Mouse (Mus musculus): ENCODE data around the gene Lrrc71. TPM values are rescaled to one million over a fixed set of nuclear protein-coding genes. Genes with fewer than 3 reads are reported as not detected.
A peak's percentile ranks its signal among the peaks of the same experiment; 100 is the strongest.

Lrrc71 gene
- total RNA-seq, 1 experiment: 0.49 TPM

- Histone ChIP-seq H3K4me3 (ENCODE audit: insufficient read depth in 1 of 2, low read depth in 1 of 2, low read length in 2 of 2, poor library complexity in 1 of 2, severe bottlenecking in 1 of 2) (no peak overlapping the region), H3K4me1 (ENCODE audit: control insufficient read depth in 2 of 2, insufficient read depth in 2 of 2, low read length in 2 of 2, poor library complexity in 1 of 2) (0 out of 4 replicates have a peak, but pooled peaks cover 0 to 2% of the 10 kb centered on the region in 2 experiments), H3K9me3 (ENCODE audit: control insufficient read depth, insufficient read depth, low read depth, low read length) (no peaks in the 10 kb centered on the region), H3K27ac (ENCODE audit: insufficient read depth, low read depth, low read length, poor library complexity, severe bottlenecking) (no peak overlapping the region), H3K9ac (ENCODE audit: insufficient read depth, low read depth, low read length, poor library complexity, severe bottlenecking) (no peak overlapping the region), H3K36me3 (ENCODE audit: control insufficient read depth, insufficient read depth, low read length, poor library complexity, severe bottlenecking) (no peaks in the 10 kb centered on the region)
- in situ Hi-C loops (cut with MboI; ENCODE audit: low sequenced_read_pairs in 2 of 2, unreplicated experiment in 2 of 2): no loop called here
- no peak for DNase-seq (ENCODE audit: low read depth, low spot score)
- TF ChIP-seq ZNF384 (IDR thresholded peaks at IDR 0.05; ENCODE audit: low read depth, low read length): no peak
- no peak for TF ChIP-seq HCFC1 (IDR thresholded peaks at IDR 0.05; ENCODE audit: borderline replicate concordance, insufficient read depth, low read length)
These were observed 41.3 kb upstream of the Lrrc71 start for GRCm38 (mm10) chr3:87789768-87790167.

GRCm38 (mm10) chr3:87789248-87789647 lies 40.8 kb upstream of the Lrrc71 start:
- in situ Hi-C loops (cut with MboI; ENCODE audit: low sequenced_read_pairs in 2 of 2, unreplicated experiment in 2 of 2): no loop called here
- H3K4me1 ChIP-seq (ENCODE audit: control insufficient read depth in 2 of 2, insufficient read depth in 2 of 2, low read length in 2 of 2, poor library complexity in 1 of 2): 0 out of 4 replicates have a peak, but pooled peaks cover 0 to 2% of the 10 kb centered on the region in 2 experiments
- H3K4me3 ChIP-seq (ENCODE audit: insufficient read depth in 1 of 2, low read depth in 1 of 2, low read length in 2 of 2, poor library complexity in 1 of 2, severe bottlenecking in 1 of 2): no peak overlapping the region
- TF ChIP-seq MAFK (IDR thresholded peaks at IDR 0.05; ENCODE audit: insufficient read depth, low read depth, low read length): no peak
- no peak for TF ChIP-seq ZNF384 (IDR thresholded peaks at IDR 0.05; ENCODE audit: low read depth, low read length)
- TF ChIP-seq CHD2 (IDR thresholded peaks at IDR 0.05; ENCODE audit: low read depth, low read length): no peak
- TF ChIP-seq ZC3H11A (IDR thresholded peaks at IDR 0.05; ENCODE audit: borderline replicate concordance, low read depth, low read length): no peak
- TF ChIP-seq HCFC1 (IDR thresholded peaks at IDR 0.05; ENCODE audit: borderline replicate concordance, insufficient read depth, low read length): no peak
- DNase-seq (ENCODE audit: low read depth, low spot score): no peak
- no peak overlapping the region for H3K9ac ChIP-seq (ENCODE audit: insufficient read depth, low read depth, low read length, poor library complexity, severe bottlenecking)
- H3K27ac ChIP-seq (ENCODE audit: insufficient read depth, low read depth, low read length, poor library complexity, severe bottlenecking): peak overlapping the region; percentile 8; the same call in 1 of the 2 replicates
- no peaks in the 10 kb centered on the region for H3K36me3 ChIP-seq (ENCODE audit: control insufficient read depth, insufficient read depth, low read length, poor library complexity, severe bottlenecking)
- H3K9me3 ChIP-seq (ENCODE audit: control insufficient read depth, insufficient read depth, low read depth, low read length): no peaks in the 10 kb centered on the region

- H3K4me3 ChIP-seq (ENCODE audit: insufficient read depth in 1 of 2, low read depth in 1 of 2, low read length in 2 of 2, poor library complexity in 1 of 2, severe bottlenecking in 1 of 2): no peak overlapping the region
- H3K9me3 ChIP-seq (ENCODE audit: control insufficient read depth, insufficient read depth, low read depth, low read length): no peaks in the 10 kb centered on the region
These were observed 37.3 kb upstream of the Lrrc71 start for GRCm38 (mm10) chr3:87785626-87786214.

GRCm38 (mm10) chr3:87785156-87785555 lies 36.7 kb upstream of the Lrrc71 start:
- TF ChIP-seq CHD2 (IDR thresholded peaks at IDR 0.05; ENCODE audit: low read depth, low read length): no peak
- no peak for TF ChIP-seq HCFC1 (IDR thresholded peaks at IDR 0.05; ENCODE audit: borderline replicate concordance, insufficient read depth, low read length)
- TF ChIP-seq MAFK (IDR thresholded peaks at IDR 0.05; ENCODE audit: insufficient read depth, low read depth, low read length): no peak
- TF ChIP-seq ZC3H11A (IDR thresholded peaks at IDR 0.05; ENCODE audit: borderline replicate concordance, low read depth, low read length): no peak
- TF ChIP-seq ZNF384 (IDR thresholded peaks at IDR 0.05; ENCODE audit: low read depth, low read length): no peak
- H3K4me1 ChIP-seq (ENCODE audit: control insufficient read depth in 2 of 2, insufficient read depth in 2 of 2, low read length in 2 of 2, poor library complexity in 1 of 2): 0 out of 4 replicates have a peak, but pooled peaks cover 0 to 2% of the 10 kb centered on the region in 2 experiments
- no peaks in the 10 kb centered on the region for H3K9me3 ChIP-seq (ENCODE audit: control insufficient read depth, insufficient read depth, low read depth, low read length)
- no peak overlapping the region for H3K9ac ChIP-seq (ENCODE audit: insufficient read depth, low read depth, low read length, poor library complexity, severe bottlenecking)
- no peak for DNase-seq (ENCODE audit: low read depth, low spot score)
- in situ Hi-C loops (cut with MboI; ENCODE audit: low sequenced_read_pairs in 2 of 2, unreplicated experiment in 2 of 2): no loop called here
- H3K36me3 ChIP-seq (ENCODE audit: control insufficient read depth, insufficient read depth, low read length, poor library complexity, severe bottlenecking): no peaks in the 10 kb centered on the region
- no peak overlapping the region for H3K4me3 ChIP-seq (ENCODE audit: insufficient read depth in 1 of 2, low read depth in 1 of 2, low read length in 2 of 2, poor library complexity in 1 of 2, severe bottlenecking in 1 of 2)
- H3K27ac ChIP-seq (ENCODE audit: insufficient read depth, low read depth, low read length, poor library complexity, severe bottlenecking): no peak overlapping the region

More at GRCm38 (mm10) chr3:87785626-87786214, 37.3 kb upstream of the Lrrc71 start:
- Histone ChIP-seq H3K4me1 (ENCODE audit: control insufficient read depth in 2 of 2, insufficient read depth in 2 of 2, low read length in 2 of 2, poor library complexity in 1 of 2) (0 out of 4 replicates have a peak, but pooled peaks cover 0 to 2% of the 10 kb centered on the region in 2 experiments), H3K36me3 (ENCODE audit: control insufficient read depth, insufficient read depth, low read length, poor library complexity, severe bottlenecking) (no peaks in the 10 kb centered on the region), H3K27ac (ENCODE audit: insufficient read depth, low read depth, low read length, poor library complexity, severe bottlenecking) (no peak overlapping the region), H3K9ac (ENCODE audit: insufficient read depth, low read depth, low read length, poor library complexity, severe bottlenecking) (no peak overlapping the region)
- in situ Hi-C loops (cut with MboI; ENCODE audit: low sequenced_read_pairs in 2 of 2, unreplicated experiment in 2 of 2): no loop called here
- no peak for DNase-seq (ENCODE audit: low read depth, low spot score)
- TF ChIP-seq MAFK (IDR thresholded peaks at IDR 0.05; ENCODE audit: insufficient read depth, low read depth, low read length): no peak
